Mouse (Mus musculus) C3H10T1/2 (cell line): Measurements from ENCODE around the gene 1110008P14Rik. TPM values are rescaled to one million over a fixed set of nuclear protein-coding genes. Genes with fewer than 3 reads are reported as not detected.

ENCODE experiments used
- polyA plus RNA-seq, 2 experiments: library from polyadenylated mRNA; unstranded; fragments of >200 nt; fragmentation: generic; extraction: Trizol; gene quantifications; one replicate each; pipeline ENCODE4 v1.2.1; 2012; ENCODE audit warnings: missing spikeins in 2 of 2

The 1110008P14Rik gene
- polyA plus RNA-seq = 100 to 1,000 TPM in 1 of 2 experiments, 10 to 100 TPM in 1; 91.3 to 245 TPM

DNA sequence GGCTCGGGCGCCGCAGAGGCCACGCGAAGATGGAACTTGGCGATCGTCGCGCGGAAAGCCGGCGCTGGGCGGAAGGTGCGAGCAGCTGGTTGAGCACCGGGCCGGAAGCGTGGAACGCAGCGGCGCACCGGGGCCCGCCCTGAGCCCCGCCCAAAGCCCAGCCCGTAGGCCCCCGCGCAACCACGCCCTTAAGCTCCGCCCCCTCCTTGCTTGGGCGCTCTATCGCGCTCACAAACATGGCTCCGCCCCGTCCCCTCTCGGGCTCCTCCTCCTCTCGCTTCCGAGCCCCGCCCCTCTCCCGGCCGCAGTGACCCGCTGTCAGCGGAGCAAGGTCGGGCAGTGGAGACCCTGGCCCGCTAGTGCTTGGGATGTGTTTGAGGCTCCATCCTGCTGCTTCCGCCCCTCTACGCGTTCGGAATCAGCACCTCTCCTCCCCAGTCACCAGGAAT, at the start of gene 1110008P14Rik:
1110008P14Rik (minus strand) TSS at position 164 of the 449 bp plus-strand sequence.

DNA sequence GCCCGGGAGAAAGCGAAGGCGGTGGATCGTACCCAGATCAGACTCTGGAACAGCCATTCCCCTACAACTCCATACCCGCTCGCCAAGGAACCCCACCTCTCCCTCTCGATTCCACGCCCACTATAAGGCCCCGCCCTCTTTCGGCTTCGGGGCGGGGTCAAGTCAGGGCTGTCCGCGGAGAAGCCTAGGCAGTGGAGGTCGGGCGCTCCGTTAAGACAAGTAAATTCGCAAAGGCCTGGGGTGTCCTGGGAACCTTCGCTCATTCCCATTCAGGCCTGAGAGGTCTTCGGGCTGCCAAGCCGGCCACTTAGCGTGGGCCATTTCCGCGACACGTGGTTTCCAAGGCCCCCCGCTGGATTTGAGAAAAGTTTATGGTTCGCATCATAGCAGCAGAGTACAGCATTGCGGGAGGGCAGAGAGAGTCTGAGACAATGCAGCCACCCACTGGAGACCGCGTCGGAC, 13.8 kb upstream of the 1110008P14Rik start, which contains the start of gene Ptges2:
Ptges2 (plus strand) TSS at position 413 of the 462 bp plus-strand sequence.

DNA sequence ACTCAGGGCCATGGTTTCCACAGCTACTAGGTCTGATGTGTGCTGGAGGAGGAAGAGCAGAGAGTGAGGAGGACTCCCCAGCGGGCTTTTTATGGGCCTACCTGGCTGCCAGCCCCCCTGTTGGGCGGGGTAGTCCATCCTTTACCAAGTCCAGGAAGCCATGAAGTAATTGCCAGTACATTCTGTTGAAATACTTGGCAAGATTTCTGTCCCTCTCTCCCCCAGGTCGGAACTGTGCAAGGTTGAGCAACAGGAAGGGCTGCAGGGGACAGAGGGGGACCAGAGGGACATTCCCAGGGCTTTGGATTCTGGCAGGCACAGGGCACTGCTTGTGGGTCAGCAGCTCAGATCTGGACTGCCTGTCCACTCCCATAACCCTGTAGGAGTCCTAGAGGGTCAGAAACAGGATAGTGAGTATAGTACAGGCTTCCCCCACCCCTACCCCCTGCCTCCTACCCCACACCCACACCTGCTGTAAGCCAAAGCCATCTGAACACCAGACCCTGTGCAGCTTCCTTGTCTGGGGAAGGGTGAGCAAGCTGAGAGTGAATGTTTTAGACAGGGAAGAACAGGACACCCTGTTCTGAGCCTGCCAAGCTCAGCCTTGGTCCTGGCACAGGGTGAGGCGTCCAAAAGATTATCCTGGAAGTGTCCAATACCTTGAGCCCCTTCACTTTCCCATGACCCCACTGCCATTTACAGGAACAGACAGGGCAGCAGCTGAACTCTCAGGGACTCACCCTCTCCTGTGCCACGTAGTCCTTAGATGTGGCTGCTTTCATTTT, 6.2 kb upstream of the 1110008P14Rik start, which contains the start of gene Lcn2:
Lcn2 (minus strand) TSS at position 547 of the 785 bp plus-strand sequence.

DNA sequence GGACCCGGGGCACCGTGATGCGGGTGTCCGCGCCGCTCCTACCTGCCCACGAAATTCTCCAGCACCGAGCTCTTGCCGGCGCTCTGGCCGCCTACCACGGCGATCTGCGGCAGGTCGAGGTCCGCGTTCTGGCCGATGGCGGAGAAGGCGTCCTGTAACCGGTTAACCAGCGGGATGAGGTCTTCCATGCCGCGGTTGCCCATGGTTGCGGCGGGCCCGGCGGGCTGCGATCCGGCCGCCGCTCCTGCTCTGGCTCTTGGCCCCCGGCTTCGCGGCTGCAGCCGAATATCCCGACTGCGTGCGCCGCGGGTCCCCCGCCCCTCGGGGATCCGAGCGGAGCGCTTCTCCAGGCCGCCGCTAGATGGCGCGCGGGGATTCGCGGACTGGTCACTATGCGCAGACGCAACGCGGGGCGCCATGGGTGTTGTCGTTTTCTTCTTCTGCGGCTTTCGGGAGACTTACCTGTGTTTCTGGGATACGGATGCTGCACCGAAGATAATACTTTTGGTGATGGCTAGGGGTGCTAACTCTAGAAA, 28.7 kb downstream of the 1110008P14Rik start, which contains the start of gene Dnm1:
Dnm1 (minus strand) TSS at position 332 of the 536 bp plus-strand sequence.

DNA sequence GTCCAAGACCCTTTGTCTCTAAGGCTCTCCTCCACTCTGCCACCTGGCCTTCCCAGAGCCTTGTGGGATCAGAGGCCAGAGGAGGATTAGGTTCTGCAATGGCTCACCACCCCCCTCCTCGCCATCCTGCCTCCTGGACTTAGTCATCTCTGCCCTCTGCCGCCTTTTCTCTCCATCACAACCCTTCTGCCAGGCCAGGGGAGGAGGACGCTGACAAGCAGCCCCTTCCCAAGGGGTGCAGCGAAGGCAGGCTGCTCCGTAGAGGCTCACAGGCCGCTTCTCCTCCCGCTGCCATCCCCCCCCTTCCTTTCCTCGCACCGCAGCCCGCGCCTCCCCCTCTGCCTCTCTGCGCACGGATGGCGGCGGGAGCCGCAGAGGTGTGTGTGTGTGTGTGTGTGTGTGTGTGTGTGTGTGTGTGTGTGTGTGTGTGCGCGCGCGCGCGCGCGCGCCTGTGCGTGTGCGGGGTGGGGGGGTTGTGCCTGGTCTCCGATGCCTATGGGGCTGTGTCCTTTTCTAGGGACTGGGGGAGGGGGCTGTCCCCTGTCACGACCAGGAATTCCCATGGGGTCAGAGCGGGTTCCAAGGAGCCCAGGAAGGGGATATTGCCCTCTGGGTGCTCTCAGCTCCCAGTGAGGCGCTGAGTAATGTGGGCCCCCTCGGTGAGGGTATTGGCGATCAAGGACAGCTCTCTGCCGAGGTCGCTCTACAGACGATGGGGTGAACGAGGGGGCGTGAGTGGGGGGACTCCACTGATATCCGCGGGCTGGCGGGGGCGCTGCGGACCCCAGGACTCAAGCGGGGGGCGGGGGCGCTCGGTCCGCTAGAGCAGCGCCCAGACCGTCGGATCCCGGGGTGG, 29.4 kb downstream of the 1110008P14Rik start, which contains the start of gene Ciz1:
Ciz1 (plus strand) TSS at position 177 of the 856 bp plus-strand sequence.

Other genes starting within 250 kb of the 1110008P14Rik start
- gene Prrc2b, start 230.9 kb downstream of the 1110008P14Rik start, polyA plus RNA-seq = 10 to 100 TPM in 1 of 2 experiments, 1 to 10 TPM in 1; 8.5 to 44.9 TPM
- gene Pomt1, start 145.3 kb downstream of the 1110008P14Rik start, polyA plus RNA-seq = 10 to 100 TPM in 1 of 2 experiments, 1 to 10 TPM in 1; 7.1 to 30.3 TPM
- gene Uck1, start 121.8 kb downstream of the 1110008P14Rik start, polyA plus RNA-seq = 10 to 100 TPM; 18.1 to 28.4 TPM
- gene Golga2, start 94.6 kb downstream of the 1110008P14Rik start, polyA plus RNA-seq = 10 to 100 TPM; 10.8 to 45.3 TPM
- gene Swi5, start 93.9 kb downstream of the 1110008P14Rik start, polyA plus RNA-seq = 100 to 1,000 TPM; 179 to 326 TPM
- 10 to 100 TPM; 26.7 to 61.5 TPM for gene Ciz1, start 29.6 kb downstream of the 1110008P14Rik start, polyA plus RNA-seq
- gene Dnm1, start 28.6 kb downstream of the 1110008P14Rik start, polyA plus RNA-seq = 100 to 1,000 TPM; 103 to 164 TPM
- gene Lcn2, start 6.3 kb upstream of the 1110008P14Rik start, polyA plus RNA-seq = under 1 TPM in 1 of 2 experiments, not detected in 1; 0.08 TPM
- 10 to 100 TPM; 16.4 to 39.5 TPM for gene Ptges2, start 14.0 kb upstream of the 1110008P14Rik start, polyA plus RNA-seq
- gene Naif1, start 68.5 kb upstream of the 1110008P14Rik start, polyA plus RNA-seq = 1 to 10 TPM; 1.1 to 4.0 TPM
- 1 to 10 TPM; 3.3 to 3.4 TPM for gene Slc25a25, start 69.5 kb upstream of the 1110008P14Rik start, polyA plus RNA-seq
- gene Fam102a, start 153.4 kb upstream of the 1110008P14Rik start, polyA plus RNA-seq = 10 to 100 TPM in 1 of 2 experiments, 1 to 10 TPM in 1; 1.3 to 21.5 TPM
- gene Dpm2, start 188.9 kb upstream of the 1110008P14Rik start, polyA plus RNA-seq = 10 to 100 TPM; 67.1 to 95.0 TPM
- gene Pip5kl1, start 192.9 kb upstream of the 1110008P14Rik start, polyA plus RNA-seq = under 1 TPM in 1 of 2 experiments, not detected in 1; 0.11 TPM
- gene 9430097D07Rik, start 193.7 kb upstream of the 1110008P14Rik start, polyA plus RNA-seq = under 1 TPM; 0.04 to 0.06 TPM
- gene St6galnac4, start 205.2 kb upstream of the 1110008P14Rik start, polyA plus RNA-seq = 10 to 100 TPM; 23.5 to 26.1 TPM
- 10 to 100 TPM; 34.3 to 60.3 TPM for gene St6galnac6, start 217.8 kb upstream of the 1110008P14Rik start, polyA plus RNA-seq
- gene Ak1, start 239.8 kb upstream of the 1110008P14Rik start, polyA plus RNA-seq = 100 to 1,000 TPM in 1 of 2 experiments, 10 to 100 TPM in 1; 96.3 to 173 TPM